Mouse (Mus musculus) heart, postnatal 0 days (tissue): ENCODE results near the gene Nphs1. TPM values are rescaled to one million over a fixed set of nuclear protein-coding genes. Genes with fewer than 3 reads are reported as not detected.

ENCODE experiments used
- ATAC-seq: fragments of 200-750 bp; cut with Nextera tagmentation; 2 replicates; pipeline ENCODE4 v1.8.0; 2017; ENCODE audit warnings: low read depth, moderate number of reproducible peaks, moderate library complexity; ENCODE audit not compliant: insufficient read depth
- DNase-seq: peaks from one replicate; pipeline ENCODE4 v3.0.0-alpha.2; 2016; ENCODE audit warnings: low spot score
- H3K27ac ChIP-seq: fragments of 300-500 bp; sonication (generic); 2 replicates; pipeline ENCODE4 v1.5.1; 2014; ENCODE audit warnings: low read depth, mild to moderate bottlenecking
- H3K27me3 ChIP-seq: fragments of 300-500 bp; sonication (generic); 2 replicates; pipeline ENCODE4 v1.6.1; 2014; ENCODE audit warnings: low read length, mixed read lengths; ENCODE audit not compliant: control insufficient read depth, insufficient read depth
- H3K36me3 ChIP-seq: fragments of 300-500 bp; sonication (generic); replicated peaks from 2 replicates; pipeline ENCODE4 v1.6.1; 2014; ENCODE audit warnings: low read length, mixed read lengths; ENCODE audit not compliant: control insufficient read depth, insufficient read depth
- H3K4me1 ChIP-seq: fragments of 300-500 bp; sonication (generic); 2 replicates; pipeline ENCODE4 v1.6.1; 2014; ENCODE audit warnings: antibody characterized with exemption; ENCODE audit not compliant: control insufficient read depth, insufficient read depth
- H3K4me2 ChIP-seq: fragments of 300-500 bp; sonication (generic); 2 replicates; pipeline ENCODE4 v1.6.1; 2014; ENCODE audit warnings: low read depth, mild to moderate bottlenecking, low read length, moderate library complexity
- H3K4me3 ChIP-seq: fragments of 300-500 bp; sonication (generic); 2 replicates; pipeline ENCODE4 v1.5.1; 2014; ENCODE audit warnings: low read depth, low read length
- H3K9ac ChIP-seq: fragments of 300-500 bp; sonication (generic); replicated peaks from 2 replicates; pipeline ENCODE4 v1.6.1; 2014; ENCODE audit warnings: low read depth, low read length, mixed read lengths
- H3K9me3 ChIP-seq: fragments of 300-500 bp; sonication (generic); replicated peaks from 2 replicates; pipeline ENCODE4 v1.6.1; 2016; ENCODE audit warnings: low read length; ENCODE audit not compliant: control insufficient read depth
- CTCF ChIP-seq: IDR thresholded peaks from 2 replicates; pipeline ENCODE4 v1.5.1; 2016; ENCODE audit warnings: antibody characterized with exemption, control low read depth, low read depth
- EP300 ChIP-seq: IDR thresholded peaks from 2 replicates; pipeline ENCODE4 v1.6.1; 2016; ENCODE audit warnings: antibody characterized with exemption, low read depth
- WGBS: fragments of 180-500 bp; shearing (Covaris S2); extraction: QIAGEN DNeasy Blood & Tissue Kit; methylation state at CpG from one replicate; pipeline ENCODE4 v1.1.7; 2014; 5-methylcytosine and 5-hydroxymethylcytosine counted together
- polyA plus RNA-seq: library from polyadenylated mRNA; unstranded; fragments of >200 nt; fragmentation: Nextera tagmentation; extraction: Ambion mirVana; gene quantifications from 2 replicates; pipeline ENCODE4 v1.2.1, GENCODE M21; 2015
- total RNA-seq: library from RNA; depleted of rRNA; stranded (reverse); fragments of >200 nt; gene quantifications from 2 replicates; pipeline ENCODE4 v1.2.3, GENCODE M21; 2014; ENCODE audit warnings: low replicate concordance

Gene Nphs1
- total and polyA plus RNA-seq, 2 experiments from 2014 or later: not detected

DNA sequence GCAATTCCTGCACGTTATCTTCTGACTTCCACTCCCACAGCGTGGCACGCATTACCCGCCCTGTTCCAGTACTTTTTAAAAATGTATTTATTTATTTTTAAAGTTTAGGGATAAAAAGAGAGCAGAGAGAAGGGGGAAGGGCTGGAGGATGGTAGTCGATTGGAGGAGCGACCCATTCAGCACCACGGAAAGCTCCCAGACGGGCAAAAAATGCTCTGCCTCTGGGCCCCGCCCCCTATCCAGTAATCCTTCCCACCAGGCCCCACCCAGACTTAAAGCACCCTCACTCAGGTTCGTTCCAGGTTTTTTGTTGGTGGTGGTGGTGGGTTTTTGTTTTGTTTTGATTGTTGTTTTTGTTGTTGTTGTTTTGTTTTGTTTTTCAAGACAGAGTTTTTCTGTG is 23.9 kb upstream of the Nphs1 start:
- Histone ChIP-seq H3K27ac (no peak overlapping the region), H3K4me2 (no peak overlapping the region), H3K27me3 (peaks cover 33% of the 10 kb centered on the region), H3K36me3 (no peaks in the 10 kb centered on the region), H3K9me3 (no peaks in the 10 kb centered on the region), H3K9ac (no peak overlapping the region), H3K4me3 (no peak overlapping the region), H3K4me1 (no peaks in the 10 kb centered on the region)
- ATAC-seq (no peak), DNase-seq (peak; percentile 39)
- WGBS: 0% methylated on average over 10 of the region's 10 CpGs
- no peak for TF ChIP-seq EP300
- TF ChIP-seq CTCF: no peak

DNA sequence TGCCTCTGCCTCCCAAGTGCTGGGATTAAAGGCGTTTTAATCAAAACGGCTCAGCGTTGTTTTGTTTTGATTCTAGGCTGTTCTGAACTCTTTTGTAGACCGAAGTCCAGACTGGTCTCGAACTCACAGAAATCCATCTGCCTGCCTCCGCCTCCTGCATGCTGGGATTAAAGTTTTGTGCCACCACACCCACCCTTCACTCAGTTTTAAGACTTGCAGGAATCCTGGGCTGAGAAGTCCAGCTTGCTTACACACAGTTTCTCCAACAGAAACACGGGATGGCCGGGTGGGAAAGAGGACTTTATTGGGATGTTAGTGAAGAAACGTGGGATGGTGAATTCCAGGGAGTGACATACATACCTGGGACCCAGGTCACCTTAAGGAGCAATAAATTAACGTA is 23.4 kb upstream of the Nphs1 start:
- no peaks in the 10 kb centered on the region for H3K4me1 ChIP-seq
- H3K27ac ChIP-seq: no peak overlapping the region
- no peak for TF ChIP-seq CTCF
- TF ChIP-seq EP300: no peak
- no peak for ATAC-seq
- H3K4me2 ChIP-seq: no peak overlapping the region
- no peaks in the 10 kb centered on the region for H3K9me3 ChIP-seq
- H3K27me3 ChIP-seq: peaks cover 33% of the 10 kb centered on the region
- no peak overlapping the region for H3K4me3 ChIP-seq
- no peaks in the 10 kb centered on the region for H3K36me3 ChIP-seq
- no peak for DNase-seq
- 63% methylated on average over 10 of the region's 10 CpGs for WGBS
- H3K9ac ChIP-seq: no peak overlapping the region

DNA sequence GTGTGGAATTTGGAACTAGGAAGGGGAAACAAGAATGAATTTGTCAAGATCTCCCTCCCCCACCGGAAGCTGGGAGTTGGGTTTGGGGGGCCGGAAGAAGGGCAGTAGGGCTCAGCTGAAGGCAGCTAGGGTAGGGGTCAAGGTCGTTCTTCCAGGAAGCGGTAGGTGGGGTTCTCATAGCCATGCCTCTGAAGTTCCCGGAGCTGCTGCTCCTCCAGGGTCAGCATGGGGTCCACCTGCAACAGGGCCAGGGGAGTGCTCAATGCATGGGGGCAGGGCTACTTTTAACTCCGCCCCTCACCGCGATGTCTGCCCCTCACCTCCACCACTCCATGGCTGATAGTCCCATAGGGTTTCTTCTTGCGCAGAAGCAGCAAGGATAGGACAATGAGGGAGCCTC is 23.0 kb upstream of the Nphs1 start:
- ATAC-seq (no peak), DNase-seq (no peak)
- TF ChIP-seq CTCF (no peak), EP300 (no peak)
- no peaks in the 10 kb centered on the region for H3K36me3 ChIP-seq
- no peaks in the 10 kb centered on the region for H3K4me1 ChIP-seq
- 47% methylated on average over 9 of the region's 9 CpGs for WGBS
- H3K9ac ChIP-seq: no peak overlapping the region
- no peak overlapping the region for H3K4me2 ChIP-seq
- H3K27me3 ChIP-seq: peaks cover 33% of the 10 kb centered on the region
- H3K4me3 ChIP-seq: no peak overlapping the region
- no peaks in the 10 kb centered on the region for H3K9me3 ChIP-seq
- no peak overlapping the region for H3K27ac ChIP-seq

DNA sequence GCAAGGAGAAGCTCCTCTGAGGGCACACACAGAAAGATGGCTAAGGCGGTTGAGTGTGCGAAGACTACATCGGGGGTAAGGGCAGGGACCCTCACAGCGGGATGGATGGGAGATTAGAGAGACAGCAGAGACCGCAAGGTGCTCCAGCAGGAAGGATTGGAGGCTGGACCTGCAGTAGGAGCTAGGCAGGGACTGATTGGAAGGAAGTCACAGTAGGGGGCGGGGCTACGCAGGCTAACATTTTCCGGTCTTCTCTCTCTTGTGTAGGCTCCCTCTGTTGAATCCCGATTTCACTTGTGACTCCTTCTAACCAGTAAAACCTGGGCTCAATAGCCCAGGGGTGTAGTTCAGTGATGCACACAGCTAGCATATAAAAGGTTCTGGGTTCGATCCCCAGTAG is 21.2 kb upstream of the Nphs1 start:
- Histone ChIP-seq H3K9ac (no peak overlapping the region), H3K4me3 (no peak overlapping the region), H3K36me3 (no peaks in the 10 kb centered on the region), H3K4me2 (no peak overlapping the region), H3K27me3 (peaks cover 33% of the 10 kb centered on the region), H3K9me3 (no peaks in the 10 kb centered on the region), H3K4me1 (no peaks in the 10 kb centered on the region), H3K27ac (no peak overlapping the region)
- DNase-seq (no peak), ATAC-seq (no peak)
- no peak for TF ChIP-seq CTCF
- TF ChIP-seq EP300: no peak
- 21% methylated on average over 10 of the region's 10 CpGs for WGBS

DNA sequence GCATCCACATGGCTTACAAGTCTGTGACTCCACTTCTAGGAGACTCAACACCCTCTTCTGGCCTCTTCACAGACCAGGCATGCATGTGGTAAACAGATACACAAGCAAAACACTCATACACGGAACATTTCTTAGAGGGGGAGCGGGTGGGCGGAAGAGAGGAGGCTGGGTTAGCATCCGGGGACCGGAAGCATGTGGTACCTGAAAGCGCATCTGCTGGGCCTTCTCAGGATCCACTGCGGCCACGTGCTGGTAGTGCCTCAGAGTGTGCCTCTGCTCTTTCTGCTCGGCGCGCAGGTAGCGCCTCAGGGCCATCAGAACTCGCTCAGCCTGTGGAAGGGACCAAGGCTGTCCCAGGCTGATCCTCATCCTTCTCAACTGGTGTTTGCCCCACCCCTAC is 18.4 kb upstream of the Nphs1 start:
- 76% methylated on average over 13 of the region's 13 CpGs for WGBS
- TF ChIP-seq EP300 (no peak), CTCF (no peak)
- Histone ChIP-seq H3K4me3 (no peak overlapping the region), H3K36me3 (no peaks in the 10 kb centered on the region), H3K4me1 (peaks cover 6% of the 10 kb centered on the region; the same call in 1 of the 2 replicates), H3K9me3 (no peaks in the 10 kb centered on the region), H3K9ac (no peak overlapping the region), H3K27me3 (peaks cover 57% of the 10 kb centered on the region), H3K27ac (no peak overlapping the region), H3K4me2 (no peak overlapping the region)
- DNase-seq (no peak), ATAC-seq (no peak)

DNA sequence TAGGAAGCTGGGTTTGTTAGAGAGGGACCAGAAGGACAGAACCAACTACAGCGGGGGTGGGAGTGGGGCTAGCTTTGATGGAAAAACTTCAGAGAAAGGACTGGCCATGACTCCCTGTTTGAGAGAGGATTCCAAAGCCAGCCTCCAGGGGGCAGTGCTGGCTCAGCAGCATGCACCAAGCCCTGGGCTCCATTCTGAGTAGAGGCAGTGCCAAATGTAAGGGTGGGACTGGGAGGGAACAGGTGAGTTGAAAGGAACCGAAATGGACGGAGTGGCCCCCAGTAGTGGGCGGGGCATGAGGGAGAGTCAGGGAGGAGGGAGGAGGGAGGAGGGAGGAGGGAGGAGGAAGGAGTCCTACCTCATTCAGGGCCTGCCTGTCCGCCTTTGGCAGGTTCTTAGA is 17.4 kb upstream of the Nphs1 start:
- Histone ChIP-seq H3K4me1 (peaks cover 6% of the 10 kb centered on the region; the same call in 1 of the 2 replicates), H3K27ac (no peak overlapping the region), H3K4me2 (no peak overlapping the region), H3K9me3 (no peaks in the 10 kb centered on the region), H3K27me3 (peaks cover 60% of the 10 kb centered on the region), H3K36me3 (no peaks in the 10 kb centered on the region), H3K4me3 (no peak overlapping the region), H3K9ac (no peak overlapping the region)
- WGBS: 44% methylated on average over 3 of the region's 5 CpGs
- no peak for ATAC-seq
- no peak for DNase-seq
- TF ChIP-seq CTCF (peak; percentile 62), EP300 (no peak)
